Mouse (Mus musculus): ENCODE measurements at regions not wholly inside any gene's neighbourhood (a gene's known extent, or its start where the extent isn't known, plus 50 kb on each side); places are given as distances from the start of the nearest gene placed in this dataset.
A peak's percentile ranks its signal among the peaks of the same experiment; 100 is the strongest.

DNA sequence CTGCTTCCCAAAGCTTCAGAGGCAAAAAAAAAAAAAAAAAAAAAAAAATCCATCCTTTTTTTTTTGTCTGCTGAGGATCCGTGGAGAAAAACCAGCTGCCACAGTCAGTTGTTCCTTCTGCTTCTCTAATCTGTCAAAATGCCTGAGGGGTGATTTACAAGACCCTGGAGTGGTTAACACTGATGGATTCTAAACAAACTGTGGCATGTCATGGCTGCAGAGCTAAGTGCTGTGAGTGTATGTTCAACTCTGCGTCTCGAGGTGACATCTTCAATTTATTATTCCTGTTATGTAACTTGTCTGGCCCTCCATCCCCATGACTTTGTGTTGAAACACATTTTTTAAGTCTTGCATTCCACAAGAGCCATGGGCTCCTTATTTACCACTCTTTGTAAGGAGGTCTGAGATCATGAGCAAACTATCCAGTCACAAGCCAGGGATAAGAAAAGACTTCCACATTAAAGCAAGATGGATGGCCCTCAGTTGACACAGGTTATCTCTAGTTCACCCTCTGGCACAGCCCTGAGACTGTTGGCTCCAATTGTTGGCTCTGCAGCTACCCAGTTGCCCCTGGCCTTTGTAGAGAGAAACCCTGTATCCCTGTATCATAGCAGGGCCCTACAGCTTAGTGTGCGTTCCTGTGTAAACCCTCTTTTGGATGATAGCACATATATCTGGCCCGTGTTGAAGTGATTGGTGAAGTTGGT is 153.6 kb downstream of the Thbs2 start:
- no peak for DNase-seq (ENCODE audit: low read depth, low spot score)

DNA sequence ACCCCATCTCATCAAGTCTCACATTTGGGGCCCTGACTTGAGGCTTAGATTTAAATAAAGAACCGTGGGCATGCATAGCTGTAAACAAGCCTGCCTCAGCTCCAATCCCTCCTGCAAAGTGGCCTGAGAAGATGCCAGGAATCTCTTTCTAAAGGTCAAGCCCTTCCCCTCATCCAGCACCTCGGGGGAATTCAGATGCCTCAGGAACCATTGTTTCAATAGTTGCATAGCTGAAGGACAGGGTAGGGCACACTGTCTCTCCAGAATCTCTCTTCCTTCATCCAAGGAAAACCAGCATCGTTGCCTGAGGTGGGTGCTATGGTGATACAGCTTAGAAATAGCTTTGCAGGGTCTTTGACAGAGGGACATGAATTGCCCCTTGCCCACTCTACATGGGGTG is 154.4 kb downstream of the Thbs2 start:
- no peak for DNase-seq (ENCODE audit: low read depth, low spot score)

DNA sequence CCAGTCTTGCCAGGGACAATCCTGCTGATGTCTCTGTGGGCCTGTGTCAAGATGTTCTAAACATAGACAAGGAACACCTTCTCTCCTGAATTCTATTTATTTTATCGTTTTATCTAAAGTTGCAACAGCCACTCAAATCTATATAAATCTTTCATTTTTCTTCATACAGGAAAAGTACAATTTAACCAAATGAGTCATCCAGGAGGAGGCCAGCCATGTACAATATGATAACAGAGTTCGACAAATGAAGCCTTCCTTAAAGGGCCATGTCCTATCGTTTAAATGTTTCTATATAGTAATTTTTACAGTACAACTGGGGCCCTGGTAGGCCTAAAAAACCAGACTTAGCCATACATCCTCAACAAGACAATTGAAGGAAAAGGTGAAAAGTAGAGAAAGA is 154.8 kb downstream of the Thbs2 start:
- DNase-seq (ENCODE audit: low read depth, low spot score): no peak

DNA sequence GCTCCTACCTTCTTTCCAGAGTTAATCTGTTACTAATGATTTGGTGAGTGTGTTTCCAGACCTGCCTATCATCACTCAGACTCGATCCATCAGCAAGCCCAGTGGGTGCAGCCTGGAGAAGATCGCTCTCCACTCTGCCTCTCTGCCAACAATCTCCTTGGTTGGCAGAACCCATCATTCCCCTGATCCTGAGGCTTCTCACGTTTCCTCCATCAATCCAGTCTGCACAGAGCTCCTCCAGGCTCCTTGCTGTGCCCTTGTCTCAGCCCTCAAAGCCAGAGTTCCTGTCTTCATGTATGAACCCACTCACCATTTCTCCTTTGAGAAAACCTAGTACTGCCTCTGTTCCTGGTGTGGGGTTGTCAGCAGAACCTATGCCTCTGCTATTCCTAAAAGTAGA is 155.5 kb downstream of the Thbs2 start:
- no peak for DNase-seq (ENCODE audit: low read depth, low spot score)

DNA sequence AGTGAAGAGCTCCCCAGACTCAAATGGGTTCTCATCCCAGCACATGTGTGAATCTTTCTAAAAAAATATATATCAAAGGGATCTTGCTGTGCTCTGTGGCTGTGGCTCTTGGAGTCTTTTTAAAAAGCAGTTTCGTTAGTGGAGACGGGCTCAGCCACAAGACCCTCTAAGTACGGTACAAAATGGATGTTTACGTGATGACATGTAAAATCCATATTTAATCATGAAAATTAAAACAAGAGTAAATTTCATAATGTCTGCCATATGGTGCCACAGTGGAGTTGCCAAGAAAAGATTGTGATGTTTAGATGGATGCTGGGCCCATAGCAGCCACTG is 161.1 kb downstream of the Thbs2 start:
- DNase-seq (ENCODE audit: low read depth, low spot score): no peak

DNA sequence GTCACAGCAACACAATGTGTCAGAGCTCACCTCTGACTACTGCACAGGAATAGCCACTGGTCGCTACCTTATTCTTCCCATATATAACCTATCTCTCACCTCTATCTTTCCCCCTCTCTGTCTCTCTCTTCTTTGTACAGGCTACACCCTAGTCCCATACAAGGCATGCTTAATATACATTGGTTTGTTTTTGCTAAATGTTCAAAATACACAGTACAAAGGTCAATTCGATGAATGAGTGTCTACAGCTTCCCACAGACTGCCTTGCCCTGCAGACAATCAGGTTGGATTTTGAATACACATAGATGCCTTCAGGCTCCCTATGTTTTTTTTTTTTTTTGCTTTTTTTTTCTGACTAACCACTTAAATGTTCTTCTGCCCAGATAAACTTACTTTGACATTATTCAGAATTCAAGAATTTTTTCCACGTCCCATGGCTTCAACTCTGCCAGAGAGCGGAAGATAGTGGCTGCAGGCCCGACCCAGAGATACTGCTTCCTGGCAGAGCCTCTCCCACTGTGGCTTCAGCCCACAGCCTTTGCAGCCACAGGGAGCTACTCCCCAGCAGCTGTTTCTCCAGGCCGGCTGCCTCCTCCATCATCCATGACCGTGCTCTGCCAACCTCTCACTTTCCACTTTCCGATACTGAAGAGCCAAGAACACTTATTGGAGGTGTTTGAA is 161.6 kb downstream of the Thbs2 start:
- DNase-seq (ENCODE audit: low read depth, low spot score): no peak

DNA sequence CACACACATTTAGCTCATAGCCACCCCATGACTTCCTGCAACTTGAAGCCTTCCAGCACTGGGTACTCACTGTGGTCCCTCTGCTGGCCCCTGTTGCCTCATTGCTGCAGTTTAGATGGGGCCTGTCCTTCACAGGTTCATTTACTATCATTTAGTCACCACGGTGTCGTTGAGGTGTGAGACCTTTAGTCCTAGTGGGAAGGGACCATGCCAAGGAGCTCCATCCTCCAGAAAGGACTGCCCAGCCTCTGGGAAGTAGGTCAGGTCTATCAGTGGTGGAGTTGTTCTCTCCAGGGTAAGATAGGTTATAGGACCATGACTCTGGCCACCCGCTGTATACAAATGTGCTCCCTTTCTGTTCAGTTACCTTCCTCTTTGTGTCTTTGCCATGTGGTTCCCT is 162.2 kb downstream of the Thbs2 start:
- no peak for DNase-seq (ENCODE audit: low read depth, low spot score)

DNA sequence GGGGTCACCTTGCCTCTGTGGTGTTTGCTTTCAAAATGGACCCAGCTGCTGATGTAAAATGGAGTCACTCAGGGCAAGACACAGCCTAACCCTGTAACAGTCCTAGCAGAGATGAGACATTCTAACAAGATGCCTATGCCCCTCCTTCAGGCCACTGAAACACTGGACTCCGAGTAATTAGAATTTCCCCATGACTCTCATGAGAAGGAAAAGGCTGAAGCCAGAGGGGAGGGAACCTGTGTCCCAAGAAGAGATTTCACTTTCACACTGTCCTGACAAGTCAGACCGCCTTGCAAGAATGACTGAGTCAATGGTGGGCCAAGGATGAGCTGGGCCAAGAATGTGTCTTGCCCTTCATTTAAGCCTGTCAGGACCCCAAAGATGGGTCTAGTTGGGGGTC is 166.3 kb downstream of the Thbs2 start:
- DNase-seq (ENCODE audit: low read depth, low spot score): no peak

DNA sequence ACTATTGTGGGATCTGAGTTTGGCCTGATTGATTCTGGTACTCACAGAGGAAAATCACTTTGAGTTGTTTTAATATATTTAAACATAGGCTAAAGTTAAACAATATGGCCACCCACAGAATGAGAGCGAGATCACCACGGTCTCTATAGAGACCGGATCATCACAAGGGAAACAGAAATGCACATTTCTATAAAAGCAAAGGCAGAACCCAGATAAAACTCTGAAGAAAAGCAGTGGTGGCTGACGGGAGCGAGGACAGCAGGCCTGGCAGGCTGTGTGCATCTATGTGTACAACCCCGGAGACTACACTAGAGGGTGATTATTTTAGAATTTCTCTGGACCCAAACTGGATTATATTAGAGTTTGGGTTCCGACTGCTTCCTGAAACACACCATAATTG is 168.8 kb downstream of the Thbs2 start:
- DNase-seq (ENCODE audit: low read depth, low spot score): no peak

DNA sequence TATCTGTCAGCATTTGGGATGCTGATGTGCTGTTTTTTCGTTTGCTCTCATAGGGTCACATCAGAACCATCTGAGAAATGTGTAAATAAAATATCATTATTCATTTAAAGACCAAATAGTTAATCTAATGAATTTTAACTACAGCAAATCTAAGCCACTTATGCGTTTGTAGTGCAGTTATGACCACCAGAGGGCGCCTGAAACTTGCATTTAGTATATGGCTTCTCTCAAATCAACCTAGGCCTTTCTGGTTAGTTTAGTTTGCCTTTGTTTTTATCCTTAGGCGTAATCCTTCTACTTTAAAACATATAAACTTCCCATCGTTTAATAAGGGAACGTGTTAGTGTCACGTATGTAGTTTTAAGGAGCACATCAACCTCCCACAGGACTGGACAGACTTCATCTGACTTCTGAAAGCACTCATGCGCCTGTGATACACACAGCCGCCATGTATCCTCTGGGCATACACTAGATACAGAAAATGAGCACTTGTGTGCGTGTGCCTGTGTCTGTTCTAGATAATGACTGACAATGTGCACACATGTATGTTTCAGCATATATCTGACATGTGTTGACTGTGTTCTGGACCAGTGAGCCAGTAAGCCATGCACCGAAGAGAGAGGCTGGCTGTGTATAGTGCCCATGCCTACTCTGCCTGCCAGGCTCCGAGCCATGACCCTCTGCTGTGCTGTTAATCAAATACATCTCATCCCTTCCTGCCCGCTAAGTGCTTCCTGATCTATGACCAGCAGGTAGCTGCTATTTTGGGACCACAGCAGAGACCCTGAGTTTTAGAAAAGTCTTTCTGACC is 169.4 kb downstream of the Thbs2 start:
- peak; percentile 61 for DNase-seq (ENCODE audit: low read depth, low spot score)

DNA sequence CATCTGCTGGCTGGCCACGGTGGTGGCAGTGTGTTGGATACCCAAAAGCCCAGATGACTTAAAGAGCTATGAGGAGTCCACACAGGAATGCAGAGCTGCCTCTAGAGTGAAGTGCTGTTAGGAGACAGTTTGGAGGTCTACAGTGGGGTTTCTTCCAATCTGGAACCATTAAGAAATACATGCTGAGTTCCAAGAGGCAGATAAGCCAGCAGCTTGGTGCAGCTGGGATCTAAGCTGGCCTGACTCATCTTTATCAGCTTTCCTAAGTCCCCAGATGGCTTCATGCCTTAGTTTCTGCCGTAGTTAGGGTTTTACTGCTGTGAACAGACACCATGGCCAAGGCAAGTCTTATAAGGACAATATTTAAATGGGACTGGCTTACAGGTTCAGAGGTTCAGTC is 172.0 kb downstream of the Thbs2 start:
- DNase-seq (ENCODE audit: low read depth, low spot score): no peak

DNA sequence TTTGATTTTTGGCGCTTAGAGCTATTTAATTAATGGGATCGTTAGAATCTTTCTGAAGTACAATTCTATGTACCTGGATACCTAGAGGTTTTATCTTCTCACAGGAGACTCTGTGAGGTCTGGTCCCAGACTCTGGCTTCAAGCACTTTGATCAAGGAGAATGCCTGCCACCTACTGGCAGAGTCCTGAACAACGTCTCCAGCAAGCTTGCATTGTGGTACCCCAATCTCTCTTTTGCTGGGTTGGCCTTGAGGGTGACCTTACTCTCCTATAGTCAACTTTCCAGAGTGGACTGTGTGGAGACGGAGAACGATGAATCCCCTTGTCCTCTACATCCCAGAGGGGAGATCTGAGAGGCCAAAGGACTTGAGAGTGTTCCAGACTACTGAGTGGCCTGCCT is 173.5 kb downstream of the Thbs2 start:
- DNase-seq (ENCODE audit: low read depth, low spot score): no peak

DNA sequence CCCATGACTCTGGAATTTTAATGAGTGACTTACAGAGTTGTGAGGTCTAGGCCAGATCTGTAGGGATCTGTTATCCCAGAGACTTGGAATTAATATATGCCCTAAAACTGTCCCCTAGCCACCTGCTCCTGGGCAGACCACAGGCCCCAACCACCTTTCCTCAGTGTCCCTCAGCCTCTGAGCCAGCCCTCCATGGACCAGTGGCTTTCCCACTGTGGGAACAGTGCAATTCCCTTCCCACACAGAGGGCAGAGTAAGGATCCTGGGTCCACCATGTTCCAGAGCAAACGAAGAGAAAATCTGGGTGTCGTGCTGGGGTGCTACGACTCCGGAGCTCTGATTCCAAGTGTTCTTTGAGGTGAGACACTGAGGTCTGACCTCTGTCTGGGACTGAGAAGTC is 174.7 kb downstream of the Thbs2 start:
- DNase-seq (ENCODE audit: low read depth, low spot score): no peak

DNA sequence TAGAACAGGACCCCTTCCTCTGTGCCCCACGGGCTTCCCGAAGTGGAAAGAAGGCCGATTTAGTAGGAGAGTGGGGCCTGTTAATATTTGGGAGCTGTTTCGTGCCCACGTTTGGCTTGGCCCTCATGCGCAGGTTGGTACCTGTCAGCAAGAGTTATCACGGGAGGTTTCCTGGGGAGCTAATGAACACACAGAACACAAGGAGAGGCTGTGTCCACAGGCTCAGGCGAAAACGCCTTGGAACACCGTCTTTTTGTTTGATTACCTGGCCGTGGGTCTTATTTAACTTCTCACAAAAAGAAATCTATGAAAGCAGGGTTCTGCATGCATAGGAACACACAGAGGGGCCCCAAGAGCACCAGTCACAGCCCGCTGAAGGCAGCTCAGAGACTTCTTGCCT is 175.8 kb downstream of the Thbs2 start:
- DNase-seq (ENCODE audit: low read depth, low spot score): no peak

DNA sequence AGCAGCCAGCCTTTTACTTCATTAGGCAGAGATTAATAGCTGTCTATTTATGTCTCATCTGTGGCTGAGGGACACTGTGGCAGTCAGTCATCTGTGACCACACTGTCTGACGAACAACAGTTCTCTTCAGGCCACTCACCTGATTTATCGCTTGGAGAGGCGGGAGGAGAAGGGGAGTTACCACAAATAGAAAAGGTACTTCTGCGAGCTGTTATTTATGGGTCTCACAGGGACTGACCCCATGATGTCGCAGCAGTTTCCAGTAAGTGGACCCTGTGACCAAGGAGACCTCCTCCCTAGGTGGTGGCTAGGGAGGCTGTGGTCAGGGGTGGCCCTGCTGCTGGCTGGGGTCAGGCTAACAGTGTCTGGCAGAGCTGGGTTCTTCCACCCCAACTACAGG is 176.7 kb downstream of the Thbs2 start:
- no peak for DNase-seq (ENCODE audit: low read depth, low spot score)

DNA sequence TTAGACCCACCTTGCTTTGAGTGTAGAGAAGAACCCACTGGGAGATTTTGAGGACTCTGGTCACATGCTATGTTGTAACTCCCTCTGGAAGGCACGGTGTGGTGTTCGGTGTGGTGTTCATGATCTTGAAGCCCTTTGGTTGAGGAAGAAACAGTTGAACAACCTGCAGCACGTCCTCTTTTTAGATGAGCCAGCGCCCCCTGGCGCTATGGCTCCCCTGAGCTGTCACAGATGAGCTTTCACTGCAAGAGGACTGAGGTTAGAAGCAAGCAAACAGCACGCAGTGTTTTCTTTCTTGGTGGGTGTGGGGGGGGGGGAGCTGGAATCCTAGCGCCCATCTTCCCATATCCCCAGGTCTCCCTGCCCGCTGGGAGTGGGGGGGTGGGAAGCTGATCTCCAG is 177.9 kb downstream of the Thbs2 start:
- no peak for DNase-seq (ENCODE audit: low read depth, low spot score)

DNA sequence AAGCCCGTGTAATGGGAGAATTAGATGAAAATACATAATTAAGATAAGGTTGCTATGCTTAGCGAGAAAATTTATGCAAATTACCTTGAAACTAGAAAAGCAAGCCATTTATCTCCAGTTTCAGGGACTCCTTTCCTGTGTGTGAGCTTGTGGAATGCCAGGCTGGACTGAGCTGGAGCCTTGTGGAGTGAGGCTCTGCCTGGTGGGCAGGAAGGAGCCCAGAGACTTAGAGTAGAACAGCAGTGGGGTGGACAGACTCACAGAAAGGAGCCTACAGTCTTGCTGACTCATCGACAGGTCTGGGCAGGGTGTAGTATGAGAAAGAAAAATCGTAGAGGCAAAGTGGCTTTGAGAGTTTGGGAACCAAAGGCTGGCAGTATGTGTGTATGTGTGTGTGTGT is 180.6 kb downstream of the Thbs2 start:
- no peak for DNase-seq (ENCODE audit: low read depth, low spot score)

DNA sequence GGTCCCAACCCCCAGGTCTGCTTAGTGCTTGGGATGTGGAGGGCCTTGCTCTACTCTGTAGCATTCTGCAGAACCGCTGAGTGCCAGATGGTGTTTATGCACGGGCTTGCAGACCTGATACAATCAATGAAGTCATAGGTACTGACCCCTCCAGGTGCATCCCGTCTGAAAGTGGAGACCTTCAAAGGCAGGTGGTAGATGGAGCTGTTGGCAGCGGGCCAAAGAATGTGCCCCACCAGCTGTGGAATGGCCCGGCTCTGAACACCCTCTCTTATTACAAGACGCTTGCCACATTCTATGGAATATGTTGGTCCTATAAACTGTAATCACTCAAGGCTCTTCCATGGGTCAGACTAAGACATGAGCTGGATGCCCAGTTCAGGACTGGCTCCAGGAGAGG is 183.5 kb downstream of the Thbs2 start:
- DNase-seq (ENCODE audit: low read depth, low spot score): no peak

DNA sequence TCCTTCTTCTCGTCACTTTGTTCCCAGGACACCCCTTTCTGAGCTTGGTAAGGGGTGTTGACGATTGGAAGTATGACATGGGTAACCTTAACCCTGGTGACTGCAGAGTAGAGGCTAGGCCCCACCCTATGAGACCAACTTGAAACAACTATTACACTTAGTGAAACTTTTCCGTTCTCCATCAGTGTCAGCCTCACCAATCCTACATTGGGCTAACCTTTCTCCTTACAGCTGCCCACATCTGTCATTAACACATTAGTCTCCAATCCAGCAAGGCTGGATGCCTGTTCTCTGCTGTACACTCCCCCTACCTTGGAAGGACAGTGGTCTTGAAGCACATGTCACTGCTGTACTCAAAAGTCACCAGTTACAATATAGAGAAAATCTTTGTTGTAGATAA is 186.9 kb downstream of the Thbs2 start:
- no peak for DNase-seq (ENCODE audit: low read depth, low spot score)

DNA sequence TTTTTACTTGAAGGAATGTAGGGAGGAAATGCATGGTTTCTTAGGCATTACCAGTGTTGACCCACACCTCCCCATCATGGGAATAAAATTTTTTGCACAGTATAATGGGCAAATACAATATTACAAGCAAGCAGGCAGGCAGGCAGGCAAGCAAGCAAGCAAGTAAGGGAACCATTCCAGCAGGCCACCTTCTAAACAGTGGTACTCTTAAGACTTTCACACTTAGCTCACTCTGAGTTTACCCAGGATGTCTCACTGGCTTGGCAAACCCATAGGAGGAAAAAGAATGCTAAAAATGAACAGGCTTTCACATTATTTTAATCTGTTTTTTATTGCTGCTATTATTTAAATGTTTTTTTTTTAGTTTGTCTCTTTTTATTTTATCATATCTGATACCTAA is 187.9 kb downstream of the Thbs2 start:
- no peak for DNase-seq (ENCODE audit: low read depth, low spot score)

DNA sequence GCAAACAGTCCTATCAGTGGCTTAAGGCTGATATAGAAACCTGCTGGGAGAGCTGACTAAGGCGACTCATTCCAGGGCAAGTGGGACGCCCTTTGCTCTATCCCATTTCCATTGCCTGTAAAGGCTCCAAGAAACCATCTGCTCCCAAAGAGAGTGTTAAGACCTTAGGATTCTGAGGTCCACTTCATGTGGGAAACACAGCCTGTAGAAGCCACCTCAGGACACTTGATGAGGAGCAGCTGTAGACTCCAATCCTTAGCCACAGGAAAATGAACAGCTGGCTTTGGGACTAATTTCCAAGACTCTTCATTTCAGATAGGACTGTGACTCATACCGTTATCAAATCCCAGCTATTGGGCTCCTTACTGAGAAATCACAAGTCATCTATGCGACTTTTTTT is 188.6 kb downstream of the Thbs2 start:
- DNase-seq (ENCODE audit: low read depth, low spot score): no peak

DNA sequence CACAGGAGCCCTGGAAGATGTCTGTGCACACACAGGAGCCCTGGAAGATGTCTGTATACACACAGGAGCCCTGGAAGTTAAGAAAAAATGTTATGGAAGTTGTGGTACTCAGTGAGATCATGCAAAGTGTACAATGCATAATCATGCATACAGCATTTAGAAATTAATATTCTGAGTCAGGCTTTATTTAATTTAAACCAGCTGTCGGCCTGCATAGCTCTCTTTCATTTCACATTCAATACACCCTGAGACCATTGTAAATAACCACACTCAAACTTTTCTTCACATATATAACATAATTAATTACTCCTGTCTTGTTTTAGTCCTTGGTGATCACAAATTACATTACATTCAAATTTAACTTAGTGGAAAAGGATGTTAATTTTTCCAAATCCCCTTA is 190.4 kb downstream of the Thbs2 start:
- DNase-seq (ENCODE audit: low read depth, low spot score): no peak

DNA sequence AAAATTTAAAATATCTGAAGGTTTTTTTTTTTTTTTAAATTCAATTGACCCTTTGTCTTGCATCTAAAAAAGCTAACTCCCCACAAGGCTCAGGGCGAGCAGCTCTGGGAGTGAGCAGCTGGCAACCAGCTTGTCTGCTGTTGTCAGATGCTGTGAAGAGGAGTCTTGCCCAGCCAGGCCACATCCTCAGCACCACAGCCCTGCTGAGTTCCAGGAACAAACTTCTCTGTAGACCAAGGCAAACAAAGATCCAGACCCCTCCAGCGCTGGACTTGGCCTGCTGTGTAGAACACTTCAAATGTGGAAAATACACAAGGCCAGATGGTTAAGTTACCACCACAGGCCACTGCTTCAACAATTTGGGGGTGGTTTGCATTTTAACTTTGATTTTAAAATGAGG is 192.7 kb downstream of the Thbs2 start:
- no peak for DNase-seq (ENCODE audit: low read depth, low spot score)

Data from brain, embryonic 18.5 days (tissue).